Mouse (Mus musculus) G1E (cell line): ENCODE results near the gene Osbpl10.

Experiments
- CTCF ChIP-seq: IDR thresholded peaks from 2 replicates; pipeline ENCODE4 v1.5.1; 2012; ENCODE audit warnings: low read depth, low read length, inconsistent platforms, mixed read lengths
- POLR2AphosphoS5 ChIP-seq: IDR thresholded peaks from 2 replicates; pipeline ENCODE4 v1.6.1; 2012; ENCODE audit warnings: low read depth, low read length, inconsistent platforms; ENCODE audit not compliant: insufficient replicate concordance

DNA sequence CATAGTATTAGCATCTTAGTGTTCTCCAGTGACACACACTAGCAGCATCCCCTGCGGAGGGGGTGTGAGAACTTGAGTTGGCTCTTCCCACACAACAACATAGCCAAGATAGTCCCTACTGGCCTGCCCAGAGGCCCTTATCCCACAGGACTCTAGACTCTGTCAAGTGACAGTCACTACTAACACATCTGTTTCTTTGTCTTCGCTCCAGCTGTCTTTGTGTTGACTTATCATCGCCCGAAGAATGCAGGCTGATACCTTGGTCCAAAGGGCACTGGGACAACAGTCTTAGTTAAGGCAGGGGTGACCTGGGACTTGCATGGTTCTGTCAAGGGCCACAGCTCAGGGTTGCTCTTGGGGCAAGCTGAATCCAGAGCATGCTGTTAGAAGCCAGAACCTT, 16.9 kb downstream of the Osbpl10 start:
- TF ChIP-seq CTCF (no peak), POLR2AphosphoS5 (no peak)
